Mouse (Mus musculus) MEL (cell line): Measurements from ENCODE around the gene Kcnj9. TPM values are rescaled to one million over a fixed set of nuclear protein-coding genes. Genes with fewer than 3 reads are reported as not detected.

Source experiments
- DNase-seq: peaks from one replicate; pipeline ENCODE4 v3.0.0; 2011; ENCODE audit warnings: low read depth, low spot score
- H3K27ac ChIP-seq: 2 replicates; pipeline ENCODE4 v1.5.1; 2012; ENCODE audit warnings: low read depth, mild to moderate bottlenecking, control low read depth, low read length, moderate library complexity; ENCODE audit not compliant: control insufficient read depth
- H3K27me3 ChIP-seq, 2 experiments: fragments of 150-350 bp in 1 of 2; sonication (generic) in 1 of 2; 2 replicates each; pipeline ENCODE4 v1.6.1; 2012; ENCODE audit warnings: low read length in 2 of 2, mild to moderate bottlenecking in 2 of 2, improper control_type of control experiment in 1 of 2, moderate library complexity in 1 of 2; ENCODE audit not compliant: insufficient read depth in 2 of 2, control insufficient read depth in 1 of 2
- H3K36me3 ChIP-seq, 2 experiments: 2 replicates each; pipeline ENCODE4 v1.6.1; 2012 to 2014; ENCODE audit warnings: low read length in 2 of 2, improper control_type of control experiment in 1 of 2, inconsistent platforms in 1 of 2, mild to moderate bottlenecking in 1 of 2; ENCODE audit not compliant: insufficient read depth in 2 of 2, control insufficient read depth in 1 of 2
- H3K4me1 ChIP-seq, 2 experiments: fragments of 150-350 bp in 1 of 2; sonication (generic) in 1 of 2; 2 replicates each; pipeline ENCODE4 v1.6.1; 2012; ENCODE audit warnings: low read length in 2 of 2, improper control_type of control experiment in 1 of 2, mild to moderate bottlenecking in 1 of 2; ENCODE audit not compliant: insufficient read depth in 2 of 2, control insufficient read depth in 1 of 2
- H3K4me3 ChIP-seq, 2 experiments: fragments of 150-350 bp in 1 of 2; sonication (generic) in 1 of 2; 2 replicates each; pipeline ENCODE4 v1.5.1; 2012; ENCODE audit warnings: low read depth in 2 of 2, low read length in 2 of 2, mild to moderate bottlenecking in 2 of 2, moderate library complexity in 2 of 2, control low read depth in 1 of 2, improper control_type of control experiment in 1 of 2; ENCODE audit not compliant: control insufficient read depth in 1 of 2, insufficient read depth in 1 of 2
- H3K79me2 ChIP-seq: 2 replicates; pipeline ENCODE4 v1.6.1; 2012; ENCODE audit warnings: mild to moderate bottlenecking, low read length, moderate library complexity; ENCODE audit not compliant: control insufficient read depth, poor library complexity, insufficient read depth
- H3K9ac ChIP-seq: 2 replicates; pipeline ENCODE4 v1.6.1; 2012; ENCODE audit warnings: low read depth, mild to moderate bottlenecking, control low read depth, low read length, moderate library complexity; ENCODE audit not compliant: control insufficient read depth, poor library complexity, severe bottlenecking
- H3K9me3 ChIP-seq: fragments of 150-350 bp; sonication (generic); replicated peaks from 2 replicates; pipeline ENCODE4 v1.6.1; 2012; ENCODE audit warnings: mild to moderate bottlenecking, low read length, improper control_type of control experiment, moderate library complexity; ENCODE audit not compliant: insufficient read depth
- BHLHE40 ChIP-seq: IDR thresholded peaks from 2 replicates; pipeline ENCODE4 v1.6.1; 2012; ENCODE audit warnings: low read depth, mild to moderate bottlenecking, inconsistent platforms, low read length, improper control_type of control experiment, borderline replicate concordance
- ELF1 ChIP-seq: IDR thresholded peaks from 2 replicates; pipeline ENCODE4 v1.6.1; 2014; ENCODE audit warnings: low read depth, mild to moderate bottlenecking, inconsistent platforms, low read length, improper control_type of control experiment, moderate library complexity
- EP300 ChIP-seq, 2 experiments: IDR thresholded peaks; 2 replicates each; pipeline ENCODE4 v1.6.1; 2011; ENCODE audit warnings: improper control_type of control experiment in 2 of 2, low read length in 2 of 2, low read depth in 1 of 2, mild to moderate bottlenecking in 1 of 2
- GATA1 ChIP-seq: IDR thresholded peaks from 2 replicates; pipeline ENCODE4 v1.6.1; 2011; ENCODE audit warnings: low read depth, low read length, improper control_type of control experiment
- HCFC1 ChIP-seq: IDR thresholded peaks from 2 replicates; pipeline ENCODE4 v1.6.1; 2012; ENCODE audit warnings: low read depth, mild to moderate bottlenecking, inconsistent platforms, low read length, improper control_type of control experiment, moderate library complexity
- JUND ChIP-seq: IDR thresholded peaks from 2 replicates; pipeline ENCODE4 v1.6.1; 2011; ENCODE audit warnings: low read depth, mild to moderate bottlenecking, improper control_type of control experiment, low read length
- KAT2A ChIP-seq: conservative IDR thresholded peaks from 2 replicates; pipeline ENCODE4 v1.6.1; 2012; ENCODE audit warnings: low read depth, low read length, improper control_type of control experiment, inconsistent platforms
- MAFK ChIP-seq: IDR thresholded peaks from 2 replicates; pipeline ENCODE4 v1.6.1; 2011; ENCODE audit warnings: low read depth, mild to moderate bottlenecking, low read length, improper control_type of control experiment, borderline replicate concordance
- MAZ ChIP-seq: IDR thresholded peaks from 2 replicates; pipeline ENCODE4 v1.6.1; 2012; ENCODE audit warnings: low read depth, mild to moderate bottlenecking, inconsistent platforms, low read length, improper control_type of control experiment
- MEF2A ChIP-seq: IDR thresholded peaks from 2 replicates; pipeline ENCODE4 v1.6.1; 2014; ENCODE audit warnings: low read depth, mild to moderate bottlenecking, inconsistent platforms, low read length, improper control_type of control experiment; ENCODE audit not compliant: poor library complexity, insufficient replicate concordance, severe bottlenecking; ENCODE audit errors: extremely low read depth
- MYB ChIP-seq: IDR thresholded peaks from 2 replicates; pipeline ENCODE4 v1.6.1; 2011; ENCODE audit warnings: mild to moderate bottlenecking, low read depth, low read length, improper control_type of control experiment
- POLR2AphosphoS2 ChIP-seq: IDR thresholded peaks from 2 replicates; pipeline ENCODE4 v1.6.1; 2011; ENCODE audit warnings: low read length, improper control_type of control experiment
- SIN3A ChIP-seq: IDR thresholded peaks from 2 replicates; pipeline ENCODE4 v1.6.1; 2012; ENCODE audit warnings: low read length, improper control_type of control experiment, inconsistent platforms
- SMC3 ChIP-seq: IDR thresholded peaks from 2 replicates; pipeline ENCODE4 v1.6.1; 2011; ENCODE audit warnings: low read depth, low read length, improper control_type of control experiment
- TCF12 ChIP-seq: IDR thresholded peaks from 2 replicates; pipeline ENCODE4 v1.6.1; 2014; ENCODE audit warnings: low read depth, mild to moderate bottlenecking, inconsistent platforms, low read length, improper control_type of control experiment, moderate library complexity
- UBTF ChIP-seq: IDR thresholded peaks from 2 replicates; pipeline ENCODE4 v1.6.1; 2012; ENCODE audit warnings: low read depth, mild to moderate bottlenecking, inconsistent platforms, low read length, improper control_type of control experiment, moderate library complexity, borderline replicate concordance; ENCODE audit not compliant: insufficient read depth
- USF2 ChIP-seq, 2 experiments: IDR thresholded peaks; 2 replicates each; pipeline ENCODE4 v1.6.1; 2011 to 2012; ENCODE audit warnings: improper control_type of control experiment in 2 of 2, low read length in 2 of 2, borderline replicate concordance in 1 of 2, inconsistent platforms in 1 of 2, low read depth in 1 of 2, mild to moderate bottlenecking in 1 of 2; ENCODE audit not compliant: insufficient read depth in 1 of 2
- ZC3H11A ChIP-seq: IDR thresholded peaks from 2 replicates; pipeline ENCODE4 v1.6.1; 2012; ENCODE audit warnings: low read depth, mild to moderate bottlenecking, inconsistent platforms, low read length, improper control_type of control experiment
- ZKSCAN1 ChIP-seq: IDR thresholded peaks from 2 replicates; pipeline ENCODE4 v1.6.1; 2012; ENCODE audit warnings: low read depth, mild to moderate bottlenecking, inconsistent platforms, low read length, improper control_type of control experiment, moderate library complexity
- ZMIZ1 ChIP-seq: IDR thresholded peaks from 2 replicates; pipeline ENCODE4 v1.6.1; 2012; ENCODE audit warnings: low read depth, mild to moderate bottlenecking, inconsistent platforms, low read length, improper control_type of control experiment, moderate library complexity
- ZNF384 ChIP-seq: IDR thresholded peaks from 2 replicates; pipeline ENCODE4 v1.6.1; 2012; ENCODE audit warnings: low read depth, mild to moderate bottlenecking, inconsistent platforms, low read length, improper control_type of control experiment
- polyA plus RNA-seq, 2 experiments: library from polyadenylated mRNA; stranded (reverse) in 1 of 2; unstranded in 1 of 2; fragments of >175 nt in 1 of 2; fragments of >200 nt in 1 of 2; gene quantifications; 2 replicates each; pipeline versions ENCODE4 v1.2.1 to v1.2.4; 2012; ENCODE audit warnings: low replicate concordance in 2 of 2, low read depth in 1 of 2; ENCODE audit not compliant: insufficient read length in 2 of 2, insufficient read depth in 1 of 2, missing spikeins in 1 of 2
- total RNA-seq: library from RNA; depleted of rRNA; stranded (reverse); fragments of 300-350 nt; gene quantifications from 2 replicates; pipeline ENCODE4 v1.2.3, GENCODE M21; 2012

Kcnj9 gene
- total and polyA plus RNA-seq, 3 experiments, result 0.08 TPM; not detected in 2

DNA sequence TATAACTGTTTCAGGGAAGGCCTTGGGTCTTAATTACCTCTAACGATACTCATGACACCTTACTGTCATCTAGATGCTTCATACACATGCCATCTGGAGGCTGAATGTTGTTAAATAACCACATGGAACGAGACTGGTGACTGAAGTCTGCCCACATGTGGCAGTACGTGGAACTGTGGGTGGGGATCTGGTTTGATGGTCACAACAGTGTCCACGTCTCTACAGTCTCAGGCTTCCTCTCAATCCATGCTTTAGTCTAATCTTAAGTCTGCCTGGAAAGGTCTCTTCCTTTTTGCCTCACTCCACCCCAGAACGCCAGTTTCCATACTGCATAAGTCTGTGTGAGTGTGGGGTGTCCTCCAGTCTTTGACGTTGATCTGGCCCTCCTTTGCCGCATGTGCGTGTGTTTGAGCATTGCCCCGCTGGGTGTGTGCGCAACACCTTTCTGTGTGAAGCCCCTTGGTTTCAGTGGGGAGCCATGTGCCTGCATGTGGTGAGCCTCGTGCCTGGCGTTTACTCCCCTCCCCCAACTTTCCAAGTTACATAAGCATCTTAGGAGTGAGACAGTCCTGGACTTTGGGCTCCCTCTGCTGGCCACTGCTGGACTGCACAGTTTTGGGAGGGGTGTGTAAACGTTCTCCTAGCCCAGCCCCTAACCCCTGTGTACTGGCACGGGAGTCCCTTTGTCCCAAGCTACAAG lies 19.3 kb downstream of the Kcnj9 start (continued):
- TF ChIP-seq ZC3H11A (peak; percentile 89), UBTF (no peak), SMC3 (peak; percentile 95), EP300 (IDR thresholded peaks at IDR 0.05; ENCODE audit: low read depth in 1 of 2, low read length in 2 of 2) (peak; percentile 9 to 55; a peak in 3 of 4 replicates)

DNA sequence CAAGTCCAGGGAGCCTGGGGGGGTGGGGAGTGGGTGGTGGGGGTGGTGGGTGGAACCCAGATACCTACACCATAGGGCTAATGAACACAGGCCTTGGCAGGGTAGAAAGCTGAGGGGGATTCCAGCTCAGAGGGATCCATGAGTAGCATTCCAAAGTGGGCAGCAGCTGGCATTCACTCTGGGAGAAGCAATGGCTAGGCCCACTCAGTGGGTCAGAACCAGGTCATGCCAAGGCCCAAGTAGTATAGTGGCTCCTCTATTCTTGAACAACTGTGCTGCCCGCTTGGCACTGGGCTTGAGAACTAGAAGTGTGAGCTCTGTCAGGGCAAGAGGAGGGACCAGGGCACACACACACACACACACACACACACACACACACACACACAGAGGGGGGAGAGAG lies 20.7 kb downstream of the Kcnj9 start:
- Histone ChIP-seq H3K9ac (no peak overlapping the region), H3K27me3 (no peaks in the 10 kb centered on the region), H3K79me2 (peaks cover 14% of the 10 kb centered on the region), H3K4me3 (no peak overlapping the region), H3K4me1 (peaks cover 9 to 26% of the 10 kb centered on the region in 2 experiments), H3K9me3 (no peaks in the 10 kb centered on the region), H3K27ac (no peak overlapping the region), H3K36me3 (peaks cover 0 to 23% of the 10 kb centered on the region in 2 experiments; a peak in 2 of 4 replicates)
- DNase-seq, result no peak
- TF ChIP-seq MEF2A (no peak), ZMIZ1 (no peak), ZNF384 (no peak)

DNA sequence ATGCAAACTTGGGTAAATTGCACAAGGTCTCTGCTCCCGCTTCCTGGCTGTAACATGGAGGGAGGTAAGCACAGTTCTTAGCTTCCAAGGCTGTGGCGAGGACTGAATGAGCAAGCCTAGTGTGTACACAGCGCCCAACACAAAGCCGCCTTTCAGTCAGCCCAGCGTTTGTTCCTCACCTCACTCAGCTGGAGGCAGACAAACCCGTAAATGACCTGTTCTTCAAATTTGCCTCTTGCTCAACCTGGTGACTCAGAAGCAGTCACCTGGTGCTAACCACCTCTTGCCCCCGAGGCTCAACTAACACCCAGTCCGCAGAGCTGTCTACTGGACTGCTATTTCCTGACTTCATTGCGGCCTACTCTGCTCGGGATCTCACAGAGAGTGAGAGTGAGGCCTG lies 21.2 kb downstream of the Kcnj9 start:
- Histone ChIP-seq H3K9ac (no peak overlapping the region), H3K4me3 (no peak overlapping the region), H3K9me3 (no peaks in the 10 kb centered on the region), H3K4me1 (peaks cover 11 to 31% of the 10 kb centered on the region in 2 experiments), H3K79me2 (peaks cover 9% of the 10 kb centered on the region), H3K27ac (no peak overlapping the region), H3K36me3 (peaks cover 0 to 28% of the 10 kb centered on the region in 2 experiments; a peak in 2 of 4 replicates), H3K27me3 (no peaks in the 10 kb centered on the region)
- TF ChIP-seq USF2 (IDR thresholded peaks at IDR 0.05; ENCODE audit: borderline replicate concordance in 1 of 2, insufficient read depth in 1 of 2, low read depth in 1 of 2, low read length in 2 of 2) (no peak), MYB (no peak), ZMIZ1 (no peak), SMC3 (no peak), SIN3A (no peak), TCF12 (no peak), ELF1 (no peak), HCFC1 (no peak), MAFK (no peak), GATA1 (no peak), MAZ (no peak), ZKSCAN1 (no peak), BHLHE40 (no peak), POLR2AphosphoS2 (no peak), EP300 (IDR thresholded peaks at IDR 0.05; ENCODE audit: low read depth in 1 of 2, low read length in 2 of 2) (no peak), JUND (no peak), KAT2A (no peak)
- no peak for DNase-seq
